15 mouse cellular contexts compared by ENCODE assay signal in genomic region chr11:102769141-102769540, GRCm38 (mm10).
"Had no signal": no experiment of that assay in that cellular context is flagged by ENCODE, and none has a peak within 500 bp of the region (broad histone marks: within the 10 kb centered on the region; RNA-seq: fewer than 3 reads in every experiment).

No protein-coding gene starts in this region.

- H3K4me2 ChIP-seq: limb, embryonic 15.5 days; liver, embryonic 12.5 days; lung, embryonic 14.5 days; midbrain, embryonic 12.5 days; neural tube, embryonic 15.5 days had no signal

- H3K27me3 ChIP-seq: limb, embryonic 15.5 days; neural tube, embryonic 15.5 days had no signal

- H3K27ac ChIP-seq: left cerebral cortex, adult 2 months; limb, embryonic 15.5 days; liver, embryonic 12.5 days; midbrain, embryonic 12.5 days; neural tube, embryonic 15.5 days had no signal

- H3K36me3 ChIP-seq: limb, embryonic 15.5 days; liver, embryonic 12.5 days; midbrain, embryonic 12.5 days; neural tube, embryonic 15.5 days had no signal

- H3K9me3 ChIP-seq: limb, embryonic 15.5 days; liver, embryonic 12.5 days; midbrain, embryonic 12.5 days; neural tube, embryonic 15.5 days had no signal

- H3K9ac ChIP-seq: limb, embryonic 15.5 days; liver, embryonic 12.5 days; lung, embryonic 14.5 days; midbrain, embryonic 12.5 days; neural tube, embryonic 15.5 days had no signal

- DNase-seq: kidney, adult 18-20 months; kidney, postnatal 10 days; kidney, postnatal 4 days; lung, embryonic 14.5 days; lung, postnatal 10 days; lung, postnatal 4 days; right cerebral cortex, postnatal 25 days; thymus, adult 2 months; thymus, postnatal 25 days had no signal

- H3K4me3 ChIP-seq: left cerebral cortex, adult 2 months; limb, embryonic 15.5 days; liver, embryonic 12.5 days; midbrain, embryonic 12.5 days; myocyte; neural tube, embryonic 15.5 days had no signal

- ATAC-seq: liver, embryonic 12.5 days had no signal
